Mouse (Mus musculus) embryonic facial prominence, embryonic 10.5 days (tissue): ENCODE data around the gene Ier5. TPM values are rescaled to one million over a fixed set of nuclear protein-coding genes. Genes with fewer than 3 reads are reported as not detected.
A peak's percentile ranks its signal among the peaks of the same experiment; 100 is the strongest.

Experiments
- DNase-seq: peaks from one replicate; pipeline ENCODE4 v3.0.0-alpha.2; 2017; ENCODE audit warnings: low spot score
- H3K27ac ChIP-seq: fragments of 300-500 bp; sonication (generic); replicated peaks from 2 replicates; pipeline ENCODE4 v1.5.1; 2016; ENCODE audit warnings: mild to moderate bottlenecking
- H3K27me3 ChIP-seq: fragments of 300-500 bp; sonication (generic); replicated peaks from 2 replicates; pipeline ENCODE4 v1.6.1; 2016; ENCODE audit warnings: low read depth, mild to moderate bottlenecking; ENCODE audit not compliant: poor library complexity, severe bottlenecking
- H3K36me3 ChIP-seq: fragments of 300-500 bp; sonication (generic); replicated peaks from 2 replicates; pipeline ENCODE4 v1.6.1; 2016; ENCODE audit warnings: mild to moderate bottlenecking, moderate library complexity
- H3K4me1 ChIP-seq: fragments of 300-500 bp; sonication (generic); 2 replicates; pipeline ENCODE4 v1.6.1; 2016
- H3K4me3 ChIP-seq: fragments of 300-500 bp; sonication (generic); 2 replicates; pipeline ENCODE4 v1.5.1; 2016; ENCODE audit warnings: mild to moderate bottlenecking, moderate library complexity
- H3K9me3 ChIP-seq: fragments of 300-500 bp; sonication (generic); 2 replicates; pipeline ENCODE4 v1.6.1; 2016; ENCODE audit warnings: mild to moderate bottlenecking
- WGBS: fragments of 180-500 bp; shearing (Covaris S2); methylation state at CpG from one replicate; pipeline ENCODE4 v1.1.7; 2016; 5-methylcytosine and 5-hydroxymethylcytosine counted together
- polyA plus RNA-seq: library from polyadenylated mRNA; unstranded; fragments of >200 nt; fragmentation: Nextera tagmentation; extraction: Ambion mirVana; gene quantifications from 2 replicates; pipeline ENCODE4 v1.2.1, GENCODE M21; 2016

Ier5 gene
- 4.4 TPM in 2 replicates for polyA plus RNA-seq

DNA sequence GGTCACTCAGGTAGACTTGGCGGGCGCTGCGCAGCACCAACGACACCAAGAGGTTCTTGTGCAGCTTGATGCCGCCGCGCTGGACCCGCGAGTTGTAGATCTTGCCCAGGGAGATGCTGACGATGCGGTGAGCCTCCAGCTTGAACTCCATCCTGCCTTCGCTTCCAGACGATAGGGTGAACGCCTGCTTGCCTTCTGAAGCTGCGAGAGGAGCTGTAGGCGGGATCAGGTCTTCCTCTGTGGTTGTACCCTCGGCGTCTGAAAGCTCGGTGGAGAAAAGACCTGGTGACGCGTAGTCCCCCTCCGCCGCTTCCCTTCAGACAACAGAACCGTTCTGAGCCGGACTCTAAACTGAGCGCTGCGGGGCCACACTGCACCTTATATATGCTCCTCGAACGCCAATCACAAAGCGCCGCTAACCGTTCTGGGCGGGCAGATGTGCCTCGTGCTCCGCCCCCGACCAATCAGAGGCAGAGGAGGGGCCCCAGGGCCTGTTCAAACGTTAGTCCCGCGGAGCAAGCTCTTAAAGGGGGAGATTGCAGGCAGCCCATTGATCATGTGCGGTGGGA, at the start of gene Ier5:
Gene Ier5 (minus strand): TSS at position 357 of the 569 bp plus-strand sequence.
- H3K27ac ChIP-seq: peak within 1 kb of the TSS; percentile 93
- no peaks in the 10 kb centered on the region for H3K9me3 ChIP-seq
- no peaks in the 10 kb centered on the region for H3K27me3 ChIP-seq
- H3K4me1 ChIP-seq: peaks cover 32% of the 10 kb centered on the region
- H3K4me3 ChIP-seq: peak within 1 kb of the TSS; percentile 99
- under 1% methylated on average over 40 of the region's 40 CpGs for WGBS
- peak; percentile 97 for DNase-seq
- peaks cover 13% of the 10 kb centered on the region for H3K36me3 ChIP-seq

DNA sequence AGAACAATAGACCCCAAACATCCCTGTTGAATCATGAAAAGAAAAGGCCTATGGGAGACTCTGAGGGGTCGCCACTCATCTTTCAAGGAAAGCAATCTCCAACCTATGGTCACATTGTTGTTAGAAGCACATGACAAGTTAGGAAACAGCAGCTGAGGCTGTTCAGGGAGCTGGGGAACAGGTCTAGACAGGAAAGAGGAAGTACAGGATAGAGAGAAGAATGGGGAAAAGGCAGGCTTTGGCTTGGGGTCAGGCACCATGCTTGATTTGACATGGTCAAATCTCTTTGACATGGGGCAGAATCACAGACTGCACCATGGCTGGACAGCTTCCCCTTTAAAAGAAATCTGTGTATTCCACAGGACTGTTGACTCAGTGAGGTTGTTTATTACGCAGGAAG, 47.8 kb upstream of the Ier5 start:
- Histone ChIP-seq H3K27ac (no peak overlapping the region), H3K36me3 (no peaks in the 10 kb centered on the region), H3K27me3 (no peaks in the 10 kb centered on the region), H3K4me3 (no peak overlapping the region), H3K4me1 (peaks cover 13% of the 10 kb centered on the region), H3K9me3 (no peaks in the 10 kb centered on the region)
- WGBS: 80% methylated on average over 2 of the region's 2 CpGs
- no peak for DNase-seq

DNA sequence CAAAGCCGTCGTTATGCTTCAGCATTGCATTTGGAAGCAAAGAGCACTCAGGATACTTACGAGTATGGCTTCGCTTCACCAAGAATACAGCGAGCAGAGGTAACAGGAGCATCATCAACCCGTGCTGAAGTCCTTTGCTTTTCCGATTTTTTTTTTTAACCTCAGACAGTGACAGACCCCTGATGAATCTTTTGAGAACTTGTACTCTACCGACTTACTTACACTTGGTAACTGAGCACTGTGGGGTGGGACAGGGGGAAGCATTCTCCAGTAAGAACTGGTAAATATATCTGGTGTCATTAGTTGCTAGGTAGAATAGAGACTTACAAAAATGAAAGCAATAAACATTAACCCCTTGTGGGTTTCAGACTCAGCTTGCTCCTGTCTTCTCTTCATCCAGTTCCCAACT, 47.1 kb upstream of the Ier5 start, which contains the start of gene Mr1:
Gene Mr1 (minus strand): TSS at position 243 of the 409 bp plus-strand sequence.
- H3K9me3 ChIP-seq: no peaks in the 10 kb centered on the region
- no peak within 1 kb of the TSS for H3K27ac ChIP-seq
- H3K4me1 ChIP-seq: peaks cover 13% of the 10 kb centered on the region
- peak within 1 kb of the TSS; percentile 31; the same call in 1 of the 2 replicates for H3K4me3 ChIP-seq
- H3K27me3 ChIP-seq: no peaks in the 10 kb centered on the region
- peak; percentile 22 for DNase-seq
- 57% methylated on average over 8 of the region's 8 CpGs for WGBS
- no peaks in the 10 kb centered on the region for H3K36me3 ChIP-seq

DNA sequence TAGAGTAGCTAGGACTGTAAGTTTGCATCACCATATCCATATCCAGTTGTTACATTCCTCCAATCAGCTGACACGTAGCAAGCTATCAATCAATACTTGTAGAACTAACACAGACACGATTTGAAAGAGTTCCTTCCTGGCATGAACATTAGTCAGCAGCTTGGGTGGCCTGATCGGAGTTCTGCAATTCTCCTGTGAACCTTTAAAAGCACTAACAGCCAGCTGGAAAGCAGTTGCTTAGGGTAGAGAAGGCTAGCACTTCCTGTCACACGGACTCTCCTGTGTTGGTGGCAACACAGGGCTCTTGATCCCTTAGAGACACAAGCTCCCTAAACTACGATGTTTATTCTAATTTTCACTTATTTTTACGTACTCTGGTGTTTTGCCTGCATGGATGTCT, 46.2 kb upstream of the Ier5 start:
- H3K36me3 ChIP-seq: no peaks in the 10 kb centered on the region
- 71% methylated on average over 6 of the region's 6 CpGs for WGBS

GRCm38 (mm10) chr1:155140076-155140475, 40.6 kb upstream of the Ier5 start:
- Histone ChIP-seq H3K27me3 (no peaks in the 10 kb centered on the region), H3K4me3 (no peak overlapping the region), H3K9me3 (no peaks in the 10 kb centered on the region), H3K36me3 (no peaks in the 10 kb centered on the region), H3K27ac (no peak overlapping the region), H3K4me1 (peaks cover 4% of the 10 kb centered on the region)
- 80% methylated on average over 2 of the region's 2 CpGs for WGBS
- no peak for DNase-seq

More for the DNA sequence above, 46.2 kb upstream of the Ier5 start:
- no peak for DNase-seq
- H3K27ac ChIP-seq: no peak overlapping the region
- H3K4me1 ChIP-seq: peaks cover 13% of the 10 kb centered on the region
- no peaks in the 10 kb centered on the region for H3K27me3 ChIP-seq
- no peaks in the 10 kb centered on the region for H3K9me3 ChIP-seq
- H3K4me3 ChIP-seq: no peak overlapping the region

DNA sequence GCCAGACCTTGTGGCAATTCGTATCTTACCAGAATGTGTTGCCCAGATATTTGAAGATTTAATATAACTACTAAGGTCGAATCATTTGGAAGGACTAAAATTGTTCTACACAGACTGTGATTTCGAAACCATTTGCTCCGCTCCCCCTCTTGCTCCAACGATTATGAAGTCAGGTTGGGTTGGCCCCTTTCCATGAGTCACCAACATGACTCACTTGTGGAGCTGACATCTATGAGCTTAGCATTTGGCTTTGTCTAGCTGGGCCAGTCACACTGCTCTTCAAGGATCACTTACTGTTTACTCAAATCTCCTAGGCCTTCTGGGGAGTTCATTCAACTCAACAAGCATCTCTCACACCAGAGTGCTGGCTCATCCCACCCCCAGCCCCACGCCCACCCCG, 39.4 kb upstream of the Ier5 start:
- no peak overlapping the region for H3K4me3 ChIP-seq
- no peak overlapping the region for H3K27ac ChIP-seq
- DNase-seq: no peak
- H3K27me3 ChIP-seq: no peaks in the 10 kb centered on the region
- WGBS: 89% methylated on average over 7 of the region's 7 CpGs
- H3K9me3 ChIP-seq: no peaks in the 10 kb centered on the region
- H3K36me3 ChIP-seq: no peaks in the 10 kb centered on the region
- H3K4me1 ChIP-seq: peaks cover 15% of the 10 kb centered on the region

DNA sequence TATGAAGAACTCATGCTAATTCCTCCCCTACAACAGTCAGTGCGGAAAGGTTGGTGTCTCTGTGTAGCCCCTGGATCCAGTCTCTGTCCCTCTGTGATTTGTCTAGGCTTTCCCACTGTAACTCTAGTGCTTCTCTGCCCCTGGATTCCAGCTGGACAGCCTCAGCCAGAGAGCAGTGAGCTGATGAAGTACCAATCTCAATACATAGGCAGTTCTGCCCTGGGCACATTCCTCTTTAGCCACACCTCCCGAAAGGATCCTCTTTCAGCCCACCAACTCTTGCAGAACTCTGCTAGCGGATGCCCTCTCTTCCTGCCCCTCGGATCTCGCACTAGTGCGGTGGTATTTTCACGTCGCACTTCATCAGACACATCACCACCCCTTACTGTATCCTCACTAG, 35.4 kb upstream of the Ier5 start:
- Histone ChIP-seq H3K9me3 (no peaks in the 10 kb centered on the region), H3K4me1 (peaks cover 15% of the 10 kb centered on the region), H3K36me3 (no peaks in the 10 kb centered on the region), H3K4me3 (no peak overlapping the region), H3K27me3 (no peaks in the 10 kb centered on the region), H3K27ac (no peak overlapping the region)
- DNase-seq: peak; percentile 51
- 31% methylated on average over 8 of the region's 8 CpGs for WGBS

DNA sequence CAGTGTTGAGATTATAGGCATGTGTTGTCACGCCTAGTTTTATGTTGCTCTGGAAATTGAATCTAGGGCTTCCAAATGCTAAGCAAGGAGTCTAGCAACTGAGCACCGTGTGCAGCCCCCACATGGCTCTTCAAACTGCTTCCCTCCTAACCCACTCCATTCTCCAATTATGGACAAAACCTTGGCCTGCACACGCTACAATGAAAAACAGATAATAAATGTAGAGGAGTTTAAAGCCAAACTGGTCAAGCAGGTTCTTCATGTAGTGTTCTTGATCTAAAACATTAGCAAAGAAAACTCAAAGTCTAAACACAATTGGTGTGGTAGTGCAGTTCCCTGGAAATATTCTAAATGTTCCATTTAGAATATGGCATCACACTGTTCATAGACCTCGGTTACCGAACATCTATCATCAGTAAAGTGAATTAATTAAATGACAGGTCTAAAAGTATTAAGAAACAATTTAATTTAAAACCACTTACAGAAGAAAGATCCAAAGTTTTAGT, 28.0 kb upstream of the Ier5 start:
- no peak for DNase-seq
- H3K4me1 ChIP-seq: peaks cover 4% of the 10 kb centered on the region
- H3K36me3 ChIP-seq: no peaks in the 10 kb centered on the region
- no peak overlapping the region for H3K27ac ChIP-seq
- no peaks in the 10 kb centered on the region for H3K27me3 ChIP-seq
- no peak overlapping the region for H3K4me3 ChIP-seq
- 86% methylated on average over 5 of the region's 5 CpGs for WGBS
- H3K9me3 ChIP-seq: no peaks in the 10 kb centered on the region

- 85% methylated on average over 5 of the region's 5 CpGs for WGBS
- no peak for DNase-seq
- Histone ChIP-seq H3K4me3 (no peak overlapping the region), H3K9me3 (no peaks in the 10 kb centered on the region), H3K27me3 (no peaks in the 10 kb centered on the region), H3K4me1 (peaks cover 6% of the 10 kb centered on the region), H3K36me3 (no peaks in the 10 kb centered on the region), H3K27ac (no peak overlapping the region)
Observed at GRCm38 (mm10) chr1:155126716-155127115, 27.3 kb upstream of the Ier5 start.

GRCm38 (mm10) chr1:155124397-155124796, 25.0 kb upstream of the Ier5 start:
- WGBS: 97% methylated on average over 5 of the region's 5 CpGs
- Histone ChIP-seq H3K9me3 (no peaks in the 10 kb centered on the region), H3K27ac (no peak overlapping the region), H3K36me3 (no peaks in the 10 kb centered on the region), H3K4me1 (peaks cover 6% of the 10 kb centered on the region), H3K4me3 (no peak overlapping the region), H3K27me3 (no peaks in the 10 kb centered on the region)
- no peak for DNase-seq

- WGBS: 78% methylated on average over 21 of the region's 21 CpGs
- peak overlapping the region; percentile 54; the same call in 1 of the 2 replicates for H3K27ac ChIP-seq
- H3K36me3 ChIP-seq: no peaks in the 10 kb centered on the region
- H3K27me3 ChIP-seq: no peaks in the 10 kb centered on the region
- no peaks in the 10 kb centered on the region for H3K9me3 ChIP-seq
- DNase-seq: no peak
- H3K4me1 ChIP-seq: peaks cover 14% of the 10 kb centered on the region
- H3K4me3 ChIP-seq: no peak overlapping the region
Observed at GRCm38 (mm10) chr1:155121977-155122939, 22.8 kb upstream of the Ier5 start.

DNA sequence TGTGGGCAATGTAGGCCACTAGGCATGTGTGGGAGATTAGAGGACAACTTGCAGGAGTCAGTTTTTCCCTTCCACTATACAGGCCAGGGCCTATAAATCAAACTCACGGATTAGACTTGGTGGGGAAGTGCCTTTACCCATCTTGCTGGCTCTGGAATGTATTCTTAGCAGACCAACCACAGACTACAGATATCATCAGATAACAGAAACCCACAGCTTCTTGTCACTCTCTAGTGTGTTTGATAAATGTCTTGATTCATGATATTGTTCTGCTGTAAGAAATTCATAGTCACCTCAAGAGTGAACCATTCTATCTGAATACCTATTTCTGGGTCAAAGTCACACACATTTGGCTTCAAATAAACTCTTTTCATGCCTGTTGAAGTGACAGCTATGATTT, 20.3 kb upstream of the Ier5 start:
- Histone ChIP-seq H3K9me3 (no peaks in the 10 kb centered on the region), H3K4me3 (no peak overlapping the region), H3K27ac (no peak overlapping the region), H3K36me3 (no peaks in the 10 kb centered on the region), H3K4me1 (peaks cover 14% of the 10 kb centered on the region), H3K27me3 (peaks cover 8% of the 10 kb centered on the region)
- WGBS: 85% methylated on average over 1 of the region's 1 CpGs
- DNase-seq: no peak
